Mouse (Mus musculus) neural tube, embryonic 13.5 days (tissue): ENCODE measurements at regions not wholly inside any gene's neighbourhood (a gene's known extent, or its start where the extent isn't known, plus 50 kb on each side); places are given as distances from the start of the nearest gene placed in this dataset.

Experiments
- ATAC-seq: fragments of 200-750 bp; cut with Nextera tagmentation; 2 replicates; pipeline ENCODE4 v1.8.0; 2017; ENCODE audit warnings: low read depth, mild to moderate bottlenecking, moderate TSS enrichment, moderate library complexity
- H3K27ac ChIP-seq: fragments of 300-500 bp; sonication (generic); replicated peaks from 2 replicates; pipeline ENCODE4 v1.5.1; 2015; ENCODE audit warnings: moderate library complexity, mild to moderate bottlenecking, inconsistent platforms
- H3K27me3 ChIP-seq: fragments of 300-500 bp; sonication (generic); 2 replicates; pipeline ENCODE4 v1.6.1; 2015; ENCODE audit warnings: mild to moderate bottlenecking, inconsistent platforms
- H3K36me3 ChIP-seq: fragments of 300-500 bp; sonication (generic); 2 replicates; pipeline ENCODE4 v1.6.1; 2015; ENCODE audit warnings: mild to moderate bottlenecking, inconsistent platforms
- H3K4me1 ChIP-seq: fragments of 300-500 bp; sonication (generic); replicated peaks from 2 replicates; pipeline ENCODE4 v1.6.1; 2015; ENCODE audit warnings: inconsistent platforms
- H3K4me2 ChIP-seq: fragments of 300-500 bp; sonication (generic); 2 replicates; pipeline ENCODE4 v1.6.1; 2015; ENCODE audit warnings: inconsistent platforms, mild to moderate bottlenecking, moderate library complexity
- H3K4me3 ChIP-seq: fragments of 300-500 bp; sonication (generic); 2 replicates; pipeline ENCODE4 v1.5.1; 2015; ENCODE audit warnings: mild to moderate bottlenecking, inconsistent platforms
- H3K9ac ChIP-seq: fragments of 300-500 bp; sonication (generic); 2 replicates; pipeline ENCODE4 v1.6.1; 2015; ENCODE audit warnings: moderate library complexity, mild to moderate bottlenecking, inconsistent platforms
- H3K9me3 ChIP-seq: fragments of 300-500 bp; sonication (generic); 2 replicates; pipeline ENCODE4 v1.6.1; 2016; ENCODE audit warnings: inconsistent platforms
- WGBS: fragments of 180-500 bp; shearing (Covaris S2); methylation state at CpG from one replicate; pipeline ENCODE4 v1.1.7; 2015; 5-methylcytosine and 5-hydroxymethylcytosine counted together

DNA sequence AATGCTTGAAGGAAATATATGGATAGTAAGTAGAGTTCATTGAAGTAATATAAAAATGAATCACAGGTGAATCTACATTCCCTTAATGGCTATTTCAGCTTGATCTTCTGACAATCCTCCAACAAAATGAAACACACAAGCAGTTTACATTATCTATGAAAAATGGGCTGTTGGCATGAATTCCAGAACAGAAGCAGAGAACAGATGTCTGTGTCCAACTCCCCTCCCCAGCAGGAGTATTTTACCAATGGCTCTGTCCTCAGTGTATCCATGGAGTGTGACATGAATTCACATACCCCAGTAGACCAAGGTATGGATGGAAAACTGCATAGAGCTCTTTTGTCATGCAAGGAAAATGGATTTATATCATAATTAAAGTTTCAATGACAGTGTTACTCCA, 370.3 kb upstream of the BC052040 start:
- H3K4me2 ChIP-seq: no peak overlapping the region
- no peak overlapping the region for H3K4me3 ChIP-seq
- H3K27ac ChIP-seq: no peak overlapping the region
- H3K36me3 ChIP-seq: no peaks in the 10 kb centered on the region
- no peak overlapping the region for H3K9ac ChIP-seq
- peaks cover 11% of the 10 kb centered on the region; the same call in 1 of the 2 replicates for H3K4me1 ChIP-seq
- ATAC-seq: no peak
- H3K27me3 ChIP-seq: no peaks in the 10 kb centered on the region
- no peaks in the 10 kb centered on the region for H3K9me3 ChIP-seq

DNA sequence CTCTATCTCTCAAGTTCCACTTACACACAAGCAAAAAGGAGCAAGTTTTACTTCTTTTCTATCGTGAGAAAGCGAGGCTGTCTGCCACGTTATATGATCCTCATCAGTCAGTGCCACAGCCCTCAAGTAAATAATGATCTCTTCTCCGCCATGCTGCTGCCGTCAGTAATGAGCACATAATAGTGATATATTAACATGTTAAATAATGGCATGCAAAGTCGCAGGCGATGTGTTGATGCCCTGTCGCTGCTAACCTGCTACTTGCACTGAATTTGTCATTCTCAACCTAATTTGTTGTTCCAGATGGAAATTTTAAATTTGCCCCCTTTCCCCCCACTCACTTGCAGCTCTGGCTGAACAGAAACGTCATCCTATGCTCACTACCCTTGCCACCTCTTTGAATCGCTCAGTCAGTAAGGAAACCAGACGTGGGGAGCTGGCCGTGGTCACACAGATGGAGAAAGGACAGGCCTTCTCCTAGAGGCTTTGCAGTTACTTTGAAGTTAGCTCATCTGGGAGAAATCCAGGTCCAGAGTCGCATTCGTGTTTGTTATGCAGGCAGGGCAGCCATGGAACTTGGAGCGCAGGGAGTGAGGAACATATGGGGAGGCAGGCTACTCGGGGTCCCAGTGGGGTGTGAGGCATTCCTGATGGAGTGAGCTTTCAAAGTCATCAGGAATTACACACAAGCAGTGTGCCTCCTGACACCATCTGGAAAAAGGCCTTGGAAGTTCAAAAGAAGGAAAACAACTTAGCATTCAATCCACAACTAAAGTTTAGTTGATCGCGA, 368.1 kb upstream of the BC052040 start:
- Histone ChIP-seq H3K27me3 (no peaks in the 10 kb centered on the region), H3K27ac (no peak overlapping the region), H3K9me3 (no peaks in the 10 kb centered on the region), H3K9ac (no peak overlapping the region), H3K4me1 (peaks cover 11% of the 10 kb centered on the region; the same call in 1 of the 2 replicates), H3K36me3 (no peaks in the 10 kb centered on the region), H3K4me2 (peak overlapping the region; percentile 20), H3K4me3 (no peak overlapping the region)
- no peak for ATAC-seq
- 29% methylated on average over 18 of the region's 18 CpGs for WGBS

DNA sequence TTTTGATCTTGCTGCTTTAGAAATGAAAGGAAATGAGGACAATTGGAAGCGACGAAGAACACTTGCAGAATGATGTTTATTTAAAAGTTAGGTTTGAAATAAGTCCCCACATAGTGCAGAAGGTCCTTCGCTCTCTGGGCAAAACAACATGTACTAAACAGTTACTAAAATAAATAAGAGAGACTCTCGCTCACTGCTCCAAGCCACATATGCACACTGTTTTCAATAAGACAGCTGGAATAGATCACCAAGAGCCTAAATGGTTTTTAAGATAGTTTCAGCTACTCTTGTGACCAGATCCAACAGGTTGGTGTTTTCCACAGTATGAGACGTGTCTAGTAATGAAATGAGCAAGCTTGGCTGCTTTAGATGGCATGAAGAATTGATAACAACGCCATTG, 367.2 kb upstream of the BC052040 start:
- no peak overlapping the region for H3K4me3 ChIP-seq
- H3K4me1 ChIP-seq: peaks cover 11% of the 10 kb centered on the region; the same call in 1 of the 2 replicates
- no peak overlapping the region for H3K9ac ChIP-seq
- no peak overlapping the region for H3K27ac ChIP-seq
- H3K9me3 ChIP-seq: no peaks in the 10 kb centered on the region
- no peak overlapping the region for H3K4me2 ChIP-seq
- no peaks in the 10 kb centered on the region for H3K36me3 ChIP-seq
- H3K27me3 ChIP-seq: no peaks in the 10 kb centered on the region
- 65% methylated on average over 6 of the region's 6 CpGs for WGBS
- no peak for ATAC-seq

DNA sequence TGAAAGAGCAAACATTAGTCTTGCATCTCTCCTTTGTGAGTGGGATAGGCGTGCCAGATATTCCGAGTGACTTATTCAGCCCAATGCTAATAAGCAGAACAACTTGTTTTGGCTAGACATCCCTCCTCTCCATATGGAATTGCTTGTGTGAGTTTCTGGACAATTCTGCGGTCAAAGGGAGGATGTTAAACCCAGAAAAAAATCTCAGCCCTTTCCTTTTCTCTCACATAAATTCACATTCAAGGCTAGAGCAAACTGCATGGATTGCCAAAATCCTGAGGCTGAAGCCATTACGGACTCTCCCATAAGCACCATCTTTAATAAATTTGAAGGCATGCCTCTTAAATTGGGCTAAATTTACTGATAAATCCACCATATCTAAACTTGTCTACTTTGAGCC, 351.5 kb upstream of the BC052040 start:
- H3K4me3 ChIP-seq: no peak overlapping the region
- 80% methylated on average over 4 of the region's 4 CpGs for WGBS
- no peak overlapping the region for H3K27ac ChIP-seq
- no peaks in the 10 kb centered on the region for H3K36me3 ChIP-seq
- no peak for ATAC-seq
- H3K9me3 ChIP-seq: no peaks in the 10 kb centered on the region
- no peak overlapping the region for H3K9ac ChIP-seq
- no peaks in the 10 kb centered on the region for H3K4me1 ChIP-seq
- H3K27me3 ChIP-seq: no peaks in the 10 kb centered on the region
- no peak overlapping the region for H3K4me2 ChIP-seq

DNA sequence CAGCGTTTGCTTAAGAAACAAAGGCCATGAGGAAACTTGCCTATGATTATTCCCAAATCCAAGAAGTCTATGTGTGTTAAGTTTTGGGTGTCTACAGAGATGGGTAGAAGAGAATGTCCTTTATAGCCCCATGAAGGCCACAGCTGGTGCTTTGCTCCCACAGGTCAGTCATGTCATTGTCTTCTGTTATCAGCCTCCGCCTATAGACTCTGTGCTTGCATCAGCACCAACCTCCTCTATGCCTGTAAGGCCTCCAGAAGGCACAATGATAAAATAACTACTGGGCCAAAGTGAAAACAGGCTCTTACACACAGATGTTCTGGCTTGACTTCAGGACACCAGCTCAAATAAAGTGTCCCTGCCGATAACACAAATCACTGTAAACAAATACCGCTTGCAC, 333.8 kb upstream of the BC052040 start:
- H3K9me3 ChIP-seq: no peaks in the 10 kb centered on the region
- 82% methylated on average over 4 of the region's 4 CpGs for WGBS
- ATAC-seq: no peak
- no peaks in the 10 kb centered on the region for H3K36me3 ChIP-seq
- H3K4me1 ChIP-seq: no peaks in the 10 kb centered on the region
- no peak overlapping the region for H3K9ac ChIP-seq
- no peak overlapping the region for H3K27ac ChIP-seq
- no peak overlapping the region for H3K4me3 ChIP-seq
- H3K4me2 ChIP-seq: no peak overlapping the region
- no peaks in the 10 kb centered on the region for H3K27me3 ChIP-seq

DNA sequence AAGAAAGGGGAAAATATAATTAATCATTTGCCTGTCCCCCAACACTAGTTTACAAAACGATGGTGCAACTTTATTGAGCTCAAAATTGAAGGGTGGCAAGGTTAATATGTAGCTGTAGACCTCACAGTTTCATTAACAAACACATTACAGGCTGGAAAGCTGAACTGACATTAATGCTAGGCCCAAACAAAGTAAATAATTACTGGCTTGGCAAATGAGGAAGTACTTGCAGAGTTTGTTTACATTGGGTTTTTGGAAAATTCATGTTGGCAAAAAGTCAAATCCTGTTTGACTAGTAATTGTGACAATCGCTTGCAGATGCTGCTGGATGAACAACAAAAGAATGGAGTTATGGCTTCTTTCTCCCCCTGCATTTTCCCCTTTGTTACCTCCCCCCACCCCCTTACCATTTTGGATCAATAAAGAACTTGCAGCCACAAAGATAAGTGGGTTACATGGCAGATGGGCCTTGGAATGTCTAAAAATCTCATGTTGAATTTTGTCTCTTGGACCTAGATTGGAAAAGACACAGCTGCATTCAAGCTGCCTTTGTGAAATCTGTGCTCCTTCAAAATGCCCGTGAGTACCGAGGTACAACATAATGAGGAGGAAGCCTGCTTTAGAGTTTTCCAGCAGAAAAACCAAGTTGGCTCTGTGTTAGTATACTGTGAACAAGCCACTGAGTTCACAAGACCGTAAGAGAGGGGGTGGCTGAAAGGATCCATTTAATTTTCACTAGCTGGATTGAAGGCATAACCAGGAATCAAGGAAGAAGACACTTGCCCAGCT, 331.3 kb upstream of the BC052040 start:
- Histone ChIP-seq H3K27ac (no peak overlapping the region), H3K9me3 (no peaks in the 10 kb centered on the region), H3K36me3 (no peaks in the 10 kb centered on the region), H3K4me1 (no peaks in the 10 kb centered on the region), H3K9ac (no peak overlapping the region), H3K4me3 (no peak overlapping the region), H3K4me2 (no peak overlapping the region), H3K27me3 (no peaks in the 10 kb centered on the region)
- 75% methylated on average over 5 of the region's 5 CpGs for WGBS
- ATAC-seq: no peak

DNA sequence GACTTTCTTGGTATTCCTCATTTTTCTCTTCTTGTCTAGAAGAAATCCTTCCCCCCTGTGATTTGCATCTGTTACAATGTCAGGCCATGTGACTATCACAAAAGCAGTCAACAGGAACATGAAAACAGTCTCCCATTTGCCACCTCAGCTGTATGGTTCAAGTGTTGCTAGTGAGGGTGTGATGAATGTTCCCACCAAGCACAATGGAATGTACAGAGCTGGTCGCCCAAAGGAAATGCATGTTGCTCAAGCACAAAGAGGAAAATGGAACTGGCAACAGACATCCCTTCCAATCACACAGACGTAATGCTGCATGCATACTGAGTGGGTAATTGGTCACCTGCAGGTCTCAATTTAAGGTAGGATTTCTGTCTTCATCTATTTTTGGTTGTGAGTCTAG, 324.1 kb upstream of the BC052040 start:
- no peak for ATAC-seq
- WGBS: 59% methylated on average over 2 of the region's 2 CpGs
- H3K9me3 ChIP-seq: no peaks in the 10 kb centered on the region

DNA sequence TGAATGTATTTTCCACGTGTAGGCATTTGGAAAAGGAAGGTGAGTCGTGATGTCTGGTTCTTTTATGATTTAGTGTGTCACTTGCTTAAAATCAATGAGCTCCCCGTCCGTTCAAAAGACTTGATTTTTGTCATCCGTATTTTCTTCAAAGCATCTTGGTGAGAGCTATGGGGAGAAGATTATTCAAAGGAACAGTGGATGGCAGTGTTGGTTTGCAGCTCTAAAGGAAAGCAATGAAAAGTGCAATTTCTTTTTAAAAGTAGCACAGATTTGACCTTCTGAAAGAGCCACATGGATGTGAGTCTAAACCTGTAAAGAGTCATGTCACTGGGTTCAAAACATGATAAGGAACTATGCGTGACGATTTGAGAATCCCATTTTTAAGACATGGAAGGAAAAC, 313.3 kb upstream of the BC052040 start:
- no peak overlapping the region for H3K4me2 ChIP-seq
- H3K9ac ChIP-seq: no peak overlapping the region
- ATAC-seq: no peak
- no peaks in the 10 kb centered on the region for H3K36me3 ChIP-seq
- H3K9me3 ChIP-seq: no peaks in the 10 kb centered on the region
- H3K27me3 ChIP-seq: no peaks in the 10 kb centered on the region
- no peaks in the 10 kb centered on the region for H3K4me1 ChIP-seq
- 86% methylated on average over 7 of the region's 7 CpGs for WGBS
- no peak overlapping the region for H3K27ac ChIP-seq
- H3K4me3 ChIP-seq: no peak overlapping the region

More for the DNA sequence above, 324.1 kb upstream of the BC052040 start:
- Histone ChIP-seq H3K4me2 (no peak overlapping the region), H3K27me3 (no peaks in the 10 kb centered on the region), H3K27ac (no peak overlapping the region), H3K9ac (no peak overlapping the region), H3K4me1 (no peaks in the 10 kb centered on the region), H3K36me3 (no peaks in the 10 kb centered on the region), H3K4me3 (no peak overlapping the region)

DNA sequence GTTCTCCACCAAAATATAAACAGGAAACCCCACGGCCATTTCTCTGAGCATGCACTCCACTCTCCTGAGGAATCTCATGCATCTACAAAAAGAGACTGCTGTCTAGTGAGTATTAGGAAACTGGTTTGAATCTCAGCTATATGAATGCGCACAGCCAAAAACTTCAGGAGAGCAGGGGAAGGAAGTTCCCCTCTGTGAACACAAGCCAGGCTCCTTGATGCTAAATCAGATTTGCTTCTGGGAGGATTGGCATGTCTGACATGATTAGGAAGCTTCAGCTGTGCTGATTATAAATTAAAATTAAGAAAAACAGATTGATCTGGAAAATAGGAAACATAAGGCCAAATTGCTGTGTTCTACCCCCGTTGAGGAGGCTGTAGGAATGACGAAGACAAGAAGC, 304.1 kb upstream of the BC052040 start:
- H3K9me3 ChIP-seq: no peaks in the 10 kb centered on the region
- 76% methylated on average over 4 of the region's 4 CpGs for WGBS
- H3K36me3 ChIP-seq: no peaks in the 10 kb centered on the region
- H3K27me3 ChIP-seq: no peaks in the 10 kb centered on the region
- no peak overlapping the region for H3K9ac ChIP-seq
- H3K4me3 ChIP-seq: no peak overlapping the region
- no peak overlapping the region for H3K4me2 ChIP-seq
- no peak overlapping the region for H3K27ac ChIP-seq
- 0 out of 2 replicates have a peak, but pooled peaks cover 8% of the 10 kb centered on the region for H3K4me1 ChIP-seq
- ATAC-seq: no peak

DNA sequence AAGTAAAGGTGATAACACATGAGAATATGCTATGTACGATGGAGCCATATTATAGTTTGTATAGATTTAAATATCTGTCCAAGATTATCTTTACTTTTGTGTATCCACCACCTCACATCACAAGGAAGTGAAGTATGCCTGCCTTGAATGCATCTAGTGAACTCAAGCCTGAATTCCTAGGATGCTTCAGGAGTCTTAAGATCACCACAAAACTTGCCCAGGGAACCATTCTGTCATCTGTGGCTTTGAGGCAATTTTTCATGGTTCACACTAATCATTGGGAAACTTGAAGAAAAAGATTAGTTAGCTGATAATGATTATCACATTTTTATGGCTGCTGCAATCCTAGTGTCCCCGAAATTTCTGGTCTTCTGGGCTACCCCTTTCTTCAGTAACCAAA, 288.5 kb upstream of the BC052040 start:
- ATAC-seq: no peak
- 91% methylated on average over 2 of the region's 2 CpGs for WGBS

DNA sequence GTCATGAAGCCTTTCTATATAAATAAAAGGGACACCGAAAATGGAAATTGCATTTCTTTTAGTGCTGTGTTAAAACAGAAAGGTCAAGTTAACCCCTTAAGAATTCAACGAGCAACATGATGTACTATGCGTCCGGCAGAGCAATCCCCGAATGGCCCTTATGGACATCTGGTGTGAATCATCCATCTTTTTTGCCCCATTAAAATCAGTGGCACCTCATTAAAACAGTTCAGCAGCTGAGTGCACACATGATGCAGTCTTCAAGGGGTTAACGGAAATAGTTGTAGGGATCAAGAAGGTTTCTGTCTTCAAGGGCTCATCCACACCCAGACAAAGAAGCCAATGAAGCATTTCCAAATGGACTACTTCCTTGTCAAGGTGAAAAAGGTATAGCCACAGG, 284.1 kb upstream of the BC052040 start:
- no peak for ATAC-seq
- H3K4me1 ChIP-seq: no peaks in the 10 kb centered on the region
- WGBS: 58% methylated on average over 6 of the region's 6 CpGs

More for the DNA sequence above, 288.5 kb upstream of the BC052040 start:
- Histone ChIP-seq H3K9ac (no peak overlapping the region), H3K9me3 (no peaks in the 10 kb centered on the region), H3K36me3 (no peaks in the 10 kb centered on the region), H3K27ac (no peak overlapping the region), H3K27me3 (no peaks in the 10 kb centered on the region), H3K4me1 (no peaks in the 10 kb centered on the region), H3K4me2 (no peak overlapping the region), H3K4me3 (no peak overlapping the region)

DNA sequence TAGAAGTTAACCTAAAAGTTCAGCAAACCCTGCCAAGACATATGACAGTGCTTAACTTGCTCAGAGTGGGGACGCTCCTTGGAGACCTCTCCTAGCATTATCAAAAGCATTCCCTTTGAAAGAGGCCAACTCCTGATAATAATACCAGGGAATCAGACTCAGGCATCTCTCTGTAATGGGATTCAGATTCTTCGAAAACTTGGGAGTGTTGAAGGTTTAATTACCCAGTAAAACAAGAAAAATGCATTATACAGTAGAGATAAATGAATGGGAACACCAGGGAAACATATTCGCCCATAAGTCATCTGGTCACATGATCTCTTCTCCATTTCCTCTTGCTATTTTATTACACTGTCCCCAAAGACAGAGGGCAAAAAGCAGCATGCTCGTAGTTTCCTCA, 274.3 kb upstream of the BC052040 start:
- Histone ChIP-seq H3K36me3 (no peaks in the 10 kb centered on the region), H3K4me3 (no peak overlapping the region), H3K9me3 (no peaks in the 10 kb centered on the region), H3K9ac (no peak overlapping the region), H3K4me2 (no peak overlapping the region), H3K27ac (no peak overlapping the region), H3K27me3 (no peaks in the 10 kb centered on the region), H3K4me1 (0 out of 2 replicates have a peak, but pooled peaks cover 5% of the 10 kb centered on the region)
- ATAC-seq: no peak
- WGBS: 69% methylated on average over 4 of the region's 4 CpGs

More for the DNA sequence above, 284.1 kb upstream of the BC052040 start:
- Histone ChIP-seq H3K4me3 (no peak overlapping the region), H3K9me3 (no peaks in the 10 kb centered on the region), H3K27ac (no peak overlapping the region), H3K4me2 (no peak overlapping the region), H3K36me3 (no peaks in the 10 kb centered on the region), H3K27me3 (no peaks in the 10 kb centered on the region), H3K9ac (no peak overlapping the region)
